ENCODE assay signal across 8 mouse cellular contexts in the genomic region with DNA sequence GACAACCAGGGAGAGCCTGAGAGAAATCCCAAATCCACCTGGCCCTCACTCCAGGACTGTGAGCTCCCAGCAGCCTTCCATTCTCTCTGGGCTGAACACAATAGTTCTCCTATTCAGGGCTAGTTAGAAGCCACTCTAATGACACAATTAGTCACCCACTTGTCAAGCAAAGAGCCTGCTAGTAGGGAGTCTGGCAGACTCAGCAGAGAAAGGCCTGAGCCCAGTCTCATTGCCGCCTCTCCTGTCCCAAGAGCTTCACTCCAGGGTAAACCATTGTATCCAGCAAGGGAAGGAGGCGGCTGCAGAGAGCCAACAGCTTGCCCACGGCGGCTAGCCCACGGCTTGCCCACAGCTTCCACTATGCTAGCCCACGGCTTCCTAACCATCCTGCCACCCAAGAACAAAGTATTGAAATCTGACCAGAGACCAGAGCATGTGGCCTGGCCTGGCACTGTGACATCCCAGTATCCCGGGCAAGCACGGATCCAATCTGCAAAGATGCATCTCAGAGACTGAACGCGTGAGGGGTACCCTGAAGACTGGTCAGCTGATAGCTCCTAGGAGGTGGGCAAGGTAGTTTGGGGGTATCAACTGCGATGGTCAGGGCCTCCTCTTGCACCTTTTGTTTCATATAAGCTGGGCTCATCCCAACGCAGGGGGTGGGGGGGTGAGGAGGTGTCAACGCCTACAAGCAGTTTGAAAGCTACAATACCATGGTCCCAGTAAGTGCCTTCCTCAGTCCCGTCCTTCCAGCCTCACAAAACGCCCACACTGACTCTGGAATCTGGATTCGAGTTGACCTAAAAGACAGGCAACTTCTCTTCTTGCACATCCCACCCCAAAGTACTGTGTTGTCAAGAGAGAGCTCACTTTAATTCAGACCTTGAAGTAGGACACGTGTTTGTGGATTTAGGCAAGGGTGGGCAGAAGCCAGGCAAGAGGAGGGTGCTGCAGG. TPM values are rescaled to one million over a fixed set of nuclear protein-coding genes. Genes with fewer than 3 reads are reported as not detected.
A peak's percentile ranks its signal among the peaks of the same experiment; 100 is the strongest.
DNase-seq lines count a peak whose midpoint lies in the region; ATAC-seq and TF ChIP-seq lines count a peak whose summit lies in the region.

No protein-coding gene starts in this region.

- TF ChIP-seq POLR2A in heart, adult 2 months (IDR thresholded peaks at IDR 0.05; ENCODE audit: insufficient read depth, low read depth, low read length), result no peak

- peaks cover 9% of the 10 kb centered on the region for H3K4me1 ChIP-seq in heart, adult 2 months (ENCODE audit: control insufficient read depth, insufficient read depth, low read length)
- H3K4me1 ChIP-seq in hindbrain, embryonic 12.5 days, result peaks cover 43% of the 10 kb centered on the region
- peaks cover 34% of the 10 kb centered on the region for H3K4me1 ChIP-seq in midbrain, embryonic 15.5 days

- peak; percentile 55 for ATAC-seq in hindbrain, embryonic 12.5 days (ENCODE audit: low FRiP score)
- no peak for ATAC-seq in midbrain, embryonic 15.5 days (replicated peaks)

- no peak for TF ChIP-seq EP300 in heart, adult 2 months (IDR thresholded peaks at IDR 0.05; ENCODE audit: insufficient read depth, low read depth, low read length)

- no peaks in the 10 kb centered on the region for H3K36me3 ChIP-seq in heart, adult 2 months (ENCODE audit: control insufficient read depth, insufficient read depth, low read length)
- H3K36me3 ChIP-seq in hindbrain, embryonic 12.5 days, result no peaks in the 10 kb centered on the region
- no peaks in the 10 kb centered on the region for H3K36me3 ChIP-seq in midbrain, embryonic 15.5 days (replicated peaks)

- peak overlapping the region; percentile 87 for H3K4me3 ChIP-seq in heart, adult 2 months
- H3K4me3 ChIP-seq in hindbrain, embryonic 12.5 days, result peak overlapping the region; percentile 81
- peak overlapping the region; percentile 47 for H3K4me3 ChIP-seq in midbrain, embryonic 15.5 days

- peak overlapping the region; percentile 89 for H3K4me2 ChIP-seq in hindbrain, embryonic 12.5 days (replicated peaks)
- H3K4me2 ChIP-seq in midbrain, embryonic 15.5 days, result peak overlapping the region; percentile 86

- WGBS in heart, adult 2 months, result 32% methylated on average over 17 of the region's 17 CpGs
- WGBS in hindbrain, embryonic 12.5 days, result 10% methylated on average over 17 of the region's 17 CpGs
- 13% methylated on average over 17 of the region's 17 CpGs for WGBS in midbrain, embryonic 15.5 days

- no peaks in the 10 kb centered on the region for H3K9me3 ChIP-seq in hindbrain, embryonic 12.5 days (replicated peaks)
- no peaks in the 10 kb centered on the region for H3K9me3 ChIP-seq in midbrain, embryonic 15.5 days

- no peak for DNase-seq in heart, adult 2 months
- DNase-seq in heart, postnatal 14 days, result no peak
- peak; percentile 78 for DNase-seq in Muller cell, postnatal 12 days (ENCODE audit: inconsistent ontology term)
- DNase-seq in yolk sac, embryonic 10.5 days (ENCODE audit: low spot score), result no peak
- DNase-seq in cerebellum, adult 9-11 months, result no peak
- no peak for DNase-seq in layer of hippocampus, adult 9-10 months (ENCODE audit: low spot score)

- intact Hi-C loops in heart, adult 2 months (cut with DNase I), result loop anchor here (2.0 kb wide), 1 partner anchor 16 kb away; the partner anchor contains the start of genes Jmjd6 and Mettl23
- intact Hi-C loops in heart, postnatal 14 days (cut with DNase I), result no loop called here

- no peak for TF ChIP-seq CTCF in heart, adult 2 months (IDR thresholded peaks at IDR 0.05)

- peak overlapping the region; percentile 90 for H3K27ac ChIP-seq in heart, adult 2 months
- H3K27ac ChIP-seq in hindbrain, embryonic 12.5 days, result peak overlapping the region; percentile 89
- peak overlapping the region; percentile 31; the same call in 1 of the 2 replicates for H3K27ac ChIP-seq in midbrain, embryonic 15.5 days

- H3K27me3 ChIP-seq in heart, adult 2 months (ENCODE audit: control insufficient read depth, insufficient read depth, low read length), result no peaks in the 10 kb centered on the region
- no peaks in the 10 kb centered on the region for H3K27me3 ChIP-seq in hindbrain, embryonic 12.5 days
- H3K27me3 ChIP-seq in midbrain, embryonic 15.5 days (replicated peaks), result no peaks in the 10 kb centered on the region

- peaks cover 2% of the 10 kb centered on the region; the same call in 1 of the 2 replicates for H3K79me2 ChIP-seq in heart, adult 2 months (replicated peaks; ENCODE audit: control insufficient read depth, insufficient read depth, low read length)

- peak overlapping the region; percentile 93 for H3K9ac ChIP-seq in heart, adult 2 months (ENCODE audit: low read depth, low read length)
- peak overlapping the region; percentile 95 for H3K9ac ChIP-seq in hindbrain, embryonic 12.5 days
- peak overlapping the region; percentile 68 for H3K9ac ChIP-seq in midbrain, embryonic 15.5 days

RNA-seq across cellular contexts. Expression of gene Mxra7, which starts 1.0 kb away (rescaled TPM):
- 10 to 100 TPM; 15.1 to 19.4 TPM for total RNA-seq in heart, adult 2 months (2021)
- polyA plus RNA-seq in heart, adult 2 months (2012; rRNA removed), result 10.4 and 15.6 TPM in 2 replicates
- 10 to 100 TPM; 27.7 to 32.1 TPM for total RNA-seq in heart, postnatal 14 days (2021)
- polyA plus RNA-seq in hindbrain, embryonic 12.5 days (2016; fragmentation: Nextera tagmentation; extraction: Ambion mirVana), result 95.0 and 105 TPM in 2 replicates
- polyA plus RNA-seq in midbrain, embryonic 15.5 days (2015; fragmentation: Nextera tagmentation; extraction: Ambion mirVana), result 25.1 and 26.9 TPM in 2 replicates

RNA-seq across cellular contexts. Expression of gene Mettl23, which starts 16.3 kb away (rescaled TPM):
- total RNA-seq in heart, adult 2 months (2021), result 10 to 100 TPM; 38.3 to 40.5 TPM
- 34.3 and 59.4 TPM in 2 replicates for polyA plus RNA-seq in heart, adult 2 months (2012; rRNA removed)
- 10 to 100 TPM; 37.3 to 37.8 TPM for total RNA-seq in heart, postnatal 14 days (2021)
- polyA plus RNA-seq in hindbrain, embryonic 12.5 days (2016; fragmentation: Nextera tagmentation; extraction: Ambion mirVana), result 56.1 and 64.9 TPM in 2 replicates
- polyA plus RNA-seq in midbrain, embryonic 15.5 days (2015; fragmentation: Nextera tagmentation; extraction: Ambion mirVana), result 63.9 and 64.6 TPM in 2 replicates

RNA-seq across cellular contexts. Expression of gene Jmjd6, which starts 16.4 kb away (rescaled TPM):
- total RNA-seq in heart, adult 2 months (2021), result 10 to 100 TPM; 34.1 to 37.4 TPM
- 14.6 and 20.9 TPM in 2 replicates for polyA plus RNA-seq in heart, adult 2 months (2012; rRNA removed)
- 10 to 100 TPM; 34.4 to 37.3 TPM for total RNA-seq in heart, postnatal 14 days (2021)
- polyA plus RNA-seq in hindbrain, embryonic 12.5 days (2016; fragmentation: Nextera tagmentation; extraction: Ambion mirVana), result 82.3 and 82.9 TPM in 2 replicates
- 73.8 and 75.1 TPM in 2 replicates for polyA plus RNA-seq in midbrain, embryonic 15.5 days (2015; fragmentation: Nextera tagmentation; extraction: Ambion mirVana)

RNA-seq across cellular contexts. Expression of gene Mfsd11, which starts 25.4 kb away (rescaled TPM):
- 10 to 100 TPM; 29.9 to 33.5 TPM for total RNA-seq in heart, adult 2 months (2021)
- 23.8 and 27.9 TPM in 2 replicates for polyA plus RNA-seq in heart, adult 2 months (2012; rRNA removed)
- 10 to 100 TPM; 39.8 to 40.4 TPM for total RNA-seq in heart, postnatal 14 days (2021)
- 43.3 and 47.6 TPM in 2 replicates for polyA plus RNA-seq in hindbrain, embryonic 12.5 days (2016; fragmentation: Nextera tagmentation; extraction: Ambion mirVana)
- polyA plus RNA-seq in midbrain, embryonic 15.5 days (2015; fragmentation: Nextera tagmentation; extraction: Ambion mirVana), result 51.5 and 51.8 TPM in 2 replicates

RNA-seq across cellular contexts. Expression of gene Srsf2, which starts 26.1 kb away (rescaled TPM):
- total RNA-seq in heart, adult 2 months (2021), result 100 to 1,000 TPM in 1 of 2 experiments, 10 to 100 TPM in 1; 91.4 to 104 TPM
- 158 and 165 TPM in 2 replicates for polyA plus RNA-seq in heart, adult 2 months (2012; rRNA removed)
- total RNA-seq in heart, postnatal 14 days (2021), result 100 to 1,000 TPM; 125 to 133 TPM
- polyA plus RNA-seq in hindbrain, embryonic 12.5 days (2016; fragmentation: Nextera tagmentation; extraction: Ambion mirVana), result 822 and 828 TPM in 2 replicates
- polyA plus RNA-seq in midbrain, embryonic 15.5 days (2015; fragmentation: Nextera tagmentation; extraction: Ambion mirVana), result 535 and 551 TPM in 2 replicates

Comparison
In these comparisons a context has a peak if more than half of its experiments do, and no peak if none do; other contexts are left out.
1. H3K27ac ChIP-seq: peak in every context shown above with its lines; median percentile 90 in heart, adult 2 months; 89 in hindbrain, embryonic 12.5 days; 31 in midbrain, embryonic 15.5 days.